Mouse (Mus musculus) inflammation-experienced regulatory T-cells, adult 6 months (primary cell): ENCODE data around the gene Dync1h1. TPM values are rescaled to one million over a fixed set of nuclear protein-coding genes. Genes with fewer than 3 reads are reported as not detected.

Source experiments
- ATAC-seq: one replicate; pipeline ENCODE4 v1.8.0; 2017
- polyA plus RNA-seq, 3 experiments: library from polyadenylated mRNA; unstranded; fragments of 100-300 nt; shearing (Covaris generic); gene quantifications; one replicate each; pipeline ENCODE4 v1.2.1; 2017

Gene Dync1h1
- 10 to 100 TPM; 32.4 to 52.5 (median 48.5) TPM for polyA plus RNA-seq

GRCm38 (mm10) chr12:110601241-110602218, at the start of gene Dync1h1:
Gene Dync1h1 (plus strand): TSS chr12:110601452.
- ATAC-seq: peak; percentile 95

DNA sequence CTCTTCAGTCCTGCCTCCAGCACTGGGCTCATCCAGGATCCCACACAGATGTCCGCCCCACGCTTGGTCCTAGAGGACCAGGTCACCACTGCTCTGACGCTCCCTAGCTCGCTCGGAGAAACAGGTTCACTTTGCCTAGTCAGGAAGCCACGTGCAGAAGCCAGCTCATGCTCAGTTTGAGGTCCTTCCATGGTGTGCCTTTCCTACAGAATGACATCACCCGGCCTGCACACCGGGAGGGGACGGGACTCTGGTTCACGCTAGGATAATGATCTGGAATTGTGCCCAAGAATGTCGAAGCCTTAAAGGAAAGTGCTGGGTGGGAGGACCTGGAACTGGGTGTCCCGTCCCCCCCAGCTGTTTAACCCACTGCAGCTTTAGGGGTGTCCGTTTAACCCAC, 49.1 kb upstream of the Dync1h1 start:
- ATAC-seq: no peak

GRCm38 (mm10) chr12:110553362-110553761, 47.9 kb upstream of the Dync1h1 start:
- ATAC-seq: no peak

DNA sequence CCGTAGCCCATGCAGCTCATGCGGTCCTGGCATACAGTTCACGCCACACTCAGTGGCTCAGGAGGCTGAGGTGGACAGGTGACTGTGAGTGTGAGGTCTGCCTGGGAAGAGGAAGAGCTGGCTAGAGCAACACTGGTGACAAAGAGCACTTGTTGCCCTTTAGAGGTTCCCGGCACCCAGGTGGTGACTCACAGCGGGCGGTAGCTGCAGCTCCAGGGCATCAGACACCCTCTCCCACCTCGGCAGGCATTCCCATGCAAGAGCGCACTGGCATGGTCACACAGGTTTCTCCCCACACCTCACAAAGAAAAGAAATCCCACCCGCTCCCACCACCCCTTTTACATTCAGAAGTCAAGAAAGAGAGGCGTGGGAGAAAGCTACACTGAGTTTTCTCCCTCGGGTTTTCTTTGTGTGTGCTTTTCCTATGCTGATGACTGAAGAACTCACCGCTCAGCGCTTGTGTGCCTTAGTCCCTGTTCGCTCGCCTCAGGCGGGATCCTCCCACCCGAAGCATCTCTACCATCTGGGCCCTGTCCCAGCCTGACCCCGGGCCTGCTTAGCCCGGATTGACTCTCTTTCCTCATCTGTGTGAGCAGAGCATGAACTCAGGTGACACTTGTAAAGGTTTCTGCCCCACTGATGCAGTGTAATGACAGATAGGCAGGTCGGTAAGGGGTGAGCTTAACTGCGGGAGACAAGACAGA, 45.6 kb upstream of the Dync1h1 start:
- no peak for ATAC-seq

DNA sequence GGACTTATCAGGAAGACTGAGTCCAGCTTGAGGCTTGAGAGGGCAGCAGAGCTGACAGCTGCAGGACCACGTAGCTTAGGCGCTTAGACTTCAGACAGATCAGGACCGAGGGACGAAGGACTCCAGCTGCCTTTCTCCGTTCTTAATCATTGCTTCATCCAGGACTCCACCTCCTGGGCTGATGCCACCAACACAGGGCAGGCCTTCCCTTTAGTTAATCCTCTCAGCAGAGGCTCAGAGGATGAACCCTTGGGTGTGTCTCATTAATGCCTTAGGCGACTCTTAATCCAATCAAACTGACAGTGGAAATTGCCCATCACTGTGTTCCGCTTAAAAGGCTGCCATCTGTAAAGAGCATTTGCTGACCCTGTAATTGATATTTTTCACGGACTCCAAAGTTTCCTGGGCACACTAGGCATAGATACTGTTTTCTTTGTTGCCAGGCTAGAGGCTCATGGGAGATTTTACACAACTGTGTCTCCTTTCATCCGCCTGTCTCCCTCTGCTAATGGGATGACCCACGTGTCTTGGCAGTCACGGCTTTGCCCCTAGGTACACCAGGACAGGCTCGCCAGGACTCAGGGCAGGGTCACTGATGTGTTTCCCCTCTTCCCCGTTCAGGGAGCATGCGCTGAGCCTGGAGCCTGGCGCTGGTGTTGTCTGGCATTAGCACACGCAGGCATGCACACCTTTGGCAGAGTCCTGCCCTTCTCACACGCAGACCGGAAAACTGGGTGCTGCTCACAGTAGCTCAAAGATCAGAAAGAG, 44.2 kb upstream of the Dync1h1 start:
- no peak for ATAC-seq

DNA sequence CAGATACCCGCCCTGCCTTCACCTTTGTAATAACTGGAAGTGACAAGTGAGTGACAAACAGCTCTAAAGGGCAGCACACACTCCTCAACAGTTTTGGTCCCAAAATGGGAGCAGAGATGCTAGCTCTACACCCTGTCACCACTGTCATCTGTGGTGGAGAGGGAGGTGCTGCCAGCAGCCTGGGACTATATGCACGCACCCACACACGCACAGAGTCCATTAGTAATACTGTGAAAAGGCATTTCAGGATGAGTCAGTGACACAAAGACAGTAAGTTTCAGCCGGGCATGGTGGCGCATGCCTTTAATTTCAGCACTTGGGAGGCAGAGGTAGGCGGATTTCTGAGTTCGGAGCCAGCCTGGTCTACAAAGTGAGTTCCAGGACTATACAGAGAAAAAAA, 43.1 kb upstream of the Dync1h1 start:
- no peak for ATAC-seq

DNA sequence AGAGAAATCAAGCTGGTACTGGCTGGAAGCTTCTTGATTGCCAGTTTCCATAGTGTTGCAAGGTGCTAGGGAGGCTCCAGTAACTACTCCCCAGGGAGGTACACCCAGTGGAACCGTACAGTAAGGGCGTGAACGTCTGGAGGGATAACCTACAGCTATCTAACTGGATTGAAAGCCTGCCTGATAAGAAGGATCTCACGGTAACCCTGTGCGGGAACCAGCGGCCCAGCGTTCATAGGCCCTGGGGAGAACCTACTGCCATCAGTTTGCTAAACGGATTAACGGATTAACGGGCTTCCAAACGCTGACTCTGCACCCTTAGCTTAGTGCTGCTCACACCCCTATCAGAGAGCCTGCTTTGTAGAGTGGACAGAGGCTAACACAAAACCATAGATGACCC, 37.9 kb upstream of the Dync1h1 start:
- no peak for ATAC-seq

DNA sequence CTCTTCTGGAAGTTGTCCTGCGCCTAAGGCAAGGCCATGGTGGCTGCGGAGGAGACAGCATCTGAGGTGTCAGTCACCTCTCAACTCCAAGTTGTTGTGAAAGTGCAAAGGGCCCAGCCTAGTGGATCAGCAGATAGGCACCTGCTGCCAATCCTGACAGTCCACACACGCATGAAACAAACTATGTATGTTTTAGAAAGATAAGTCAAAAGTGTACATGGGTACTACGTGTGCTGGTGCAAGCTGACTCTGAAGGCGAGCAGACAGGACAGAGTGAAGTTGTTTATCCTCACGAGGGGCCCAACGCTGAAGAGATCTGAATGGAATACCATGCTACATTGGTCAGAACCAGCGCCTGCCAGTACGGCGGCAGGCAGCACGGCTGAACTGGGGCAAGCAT, 36.4 kb upstream of the Dync1h1 start:
- no peak for ATAC-seq

GRCm38 (mm10) chr12:110566366-110566765, 34.9 kb upstream of the Dync1h1 start:
- no peak for ATAC-seq

GRCm38 (mm10) chr12:110571050-110571449, 30.2 kb upstream of the Dync1h1 start:
- no peak for ATAC-seq

DNA sequence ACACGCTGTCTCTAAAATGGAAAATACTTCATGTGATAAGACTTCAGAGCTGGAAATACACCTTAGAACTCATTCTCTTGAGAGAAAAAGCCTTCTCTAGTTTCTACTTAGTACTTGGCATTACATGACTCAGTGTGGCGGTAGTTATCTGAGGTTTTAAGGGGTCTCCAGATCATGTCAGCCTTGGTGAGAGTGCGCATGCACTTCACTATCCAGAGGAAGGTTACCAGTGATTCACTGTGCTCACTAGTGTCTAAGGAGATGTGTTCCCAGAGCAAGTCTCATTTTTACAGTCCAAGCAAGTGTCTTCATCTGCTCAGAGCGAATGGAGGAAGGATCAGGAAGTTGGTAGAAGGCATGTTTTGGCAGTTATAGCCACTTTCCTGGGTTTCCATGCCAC, 28.9 kb upstream of the Dync1h1 start:
- ATAC-seq: no peak

DNA sequence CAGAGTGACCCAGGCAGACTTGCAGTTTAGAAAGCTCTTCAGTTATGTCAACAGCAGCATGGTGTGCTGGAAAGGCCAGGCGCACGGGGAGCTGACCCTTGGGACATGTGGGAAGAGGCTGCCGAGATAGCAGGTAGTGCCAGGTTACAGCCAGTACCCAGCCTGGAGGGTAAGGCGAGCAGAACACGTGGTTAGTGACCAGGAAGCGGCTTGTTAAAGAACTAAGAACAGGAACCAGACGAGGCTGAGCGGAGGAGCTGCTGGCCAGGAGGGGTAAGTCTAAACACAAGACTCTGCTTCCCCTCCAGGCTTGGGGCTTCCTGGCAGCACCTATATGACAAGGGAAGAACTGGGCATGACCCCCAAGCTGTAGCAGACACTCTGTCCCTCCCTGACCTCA, 27.6 kb upstream of the Dync1h1 start:
- no peak for ATAC-seq

DNA sequence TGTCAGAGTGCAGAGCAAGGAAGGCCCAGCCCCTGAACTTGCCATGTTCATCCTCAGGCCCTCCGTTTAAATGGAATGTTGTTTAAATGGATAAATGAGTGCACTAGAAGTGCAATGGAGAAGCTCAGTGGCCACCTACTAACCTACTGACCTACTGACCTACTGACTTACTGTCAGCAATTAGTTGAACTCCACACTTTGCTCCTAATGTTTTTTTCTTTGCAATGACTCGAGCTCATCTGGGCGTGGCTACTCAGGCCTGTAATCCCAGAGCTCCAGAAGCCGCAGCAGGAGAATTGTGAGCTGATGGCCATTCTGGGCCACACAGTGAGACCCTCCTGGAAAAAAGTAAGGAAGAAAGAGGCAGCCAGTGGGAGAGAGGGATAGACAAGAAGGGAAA, 25.3 kb upstream of the Dync1h1 start:
- no peak for ATAC-seq

GRCm38 (mm10) chr12:110578333-110578732, 22.9 kb upstream of the Dync1h1 start:
- no peak for ATAC-seq

- no peak for ATAC-seq
Measured at GRCm38 (mm10) chr12:110588622-110589021, 12.6 kb upstream of the Dync1h1 start.

GRCm38 (mm10) chr12:110590804-110591259, 10.4 kb upstream of the Dync1h1 start:
- ATAC-seq: no peak

GRCm38 (mm10) chr12:110591260-110591883, 9.9 kb upstream of the Dync1h1 start:
- ATAC-seq: peak; percentile 96

DNA sequence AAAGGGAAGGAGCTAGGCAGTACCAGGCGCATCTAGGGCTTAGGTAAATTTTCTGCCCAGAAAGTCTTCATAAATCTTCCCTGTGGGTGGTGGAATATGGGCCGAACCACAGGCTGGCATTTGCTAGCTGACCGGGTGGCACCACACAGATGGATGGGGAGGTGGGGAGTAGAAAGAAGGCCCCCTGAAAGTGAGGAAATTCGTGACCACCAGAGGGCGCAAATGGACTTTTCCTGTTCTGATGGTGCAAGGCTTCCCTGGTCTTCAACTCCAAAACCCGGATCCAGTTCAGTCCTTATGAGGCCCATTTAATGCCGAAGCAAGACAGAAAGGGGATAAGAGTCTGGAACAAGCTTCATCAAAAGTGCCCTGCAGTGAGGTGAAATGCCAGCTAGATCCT, 2.7 kb upstream of the Dync1h1 start:
- no peak for ATAC-seq

DNA sequence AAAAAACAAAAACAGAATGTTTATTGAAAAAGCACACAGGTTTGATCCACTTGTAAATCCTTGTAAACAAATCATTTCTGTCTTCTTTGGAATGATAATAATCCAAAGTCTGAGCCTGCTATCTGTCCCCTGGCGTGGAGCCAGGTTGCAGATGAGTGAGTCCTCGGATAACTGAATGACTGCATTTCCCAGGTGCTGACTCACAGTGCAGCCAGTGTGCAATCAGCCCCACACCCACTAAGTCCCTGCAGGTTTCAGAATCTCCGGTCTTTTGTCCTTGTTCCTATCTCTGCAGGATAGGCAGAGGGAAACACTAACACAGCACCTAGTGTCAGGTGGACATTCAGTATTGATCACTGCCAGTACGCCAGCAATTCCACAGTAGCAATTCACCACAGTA, 1.5 kb upstream of the Dync1h1 start:
- no peak for ATAC-seq

DNA sequence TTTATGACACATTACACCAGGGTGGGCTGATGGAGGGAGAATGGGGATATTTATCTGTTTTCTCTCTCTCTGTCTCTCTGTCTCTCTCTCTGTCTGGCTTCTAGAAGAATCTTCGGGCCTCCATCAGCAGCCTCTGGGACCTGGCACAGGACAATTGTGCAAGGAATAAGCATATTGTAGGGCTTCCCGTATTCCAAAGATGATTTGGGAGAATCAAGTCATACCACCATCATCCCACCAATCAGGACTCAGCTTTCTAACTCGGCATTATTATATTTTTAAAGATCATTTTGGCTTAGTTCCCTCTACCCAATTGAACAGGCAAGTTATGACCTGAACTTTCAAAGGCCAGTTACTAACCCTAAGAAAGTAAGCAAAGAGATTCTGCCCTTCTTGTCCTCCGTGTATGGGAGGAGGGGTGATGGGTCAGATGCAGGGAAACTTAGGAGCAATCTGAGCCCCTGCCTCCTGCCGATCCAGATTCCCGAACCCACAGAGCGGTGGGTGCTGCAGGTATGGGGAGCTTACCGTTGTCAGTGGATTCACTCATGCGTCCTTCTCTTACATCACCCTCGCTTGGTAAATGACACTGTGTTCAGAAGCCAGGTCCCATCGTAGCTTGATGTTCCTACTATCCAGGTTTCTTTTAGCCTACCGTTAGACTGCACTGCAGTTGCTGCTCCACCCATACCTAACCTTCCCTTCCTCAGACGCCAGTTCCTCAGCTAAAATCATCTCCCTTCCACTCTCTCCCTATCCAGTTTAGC, 844 bp upstream of the Dync1h1 start:
- no peak for ATAC-seq

GRCm38 (mm10) chr12:110606161-110606560, 4.9 kb downstream of the Dync1h1 start:
- ATAC-seq: no peak

DNA sequence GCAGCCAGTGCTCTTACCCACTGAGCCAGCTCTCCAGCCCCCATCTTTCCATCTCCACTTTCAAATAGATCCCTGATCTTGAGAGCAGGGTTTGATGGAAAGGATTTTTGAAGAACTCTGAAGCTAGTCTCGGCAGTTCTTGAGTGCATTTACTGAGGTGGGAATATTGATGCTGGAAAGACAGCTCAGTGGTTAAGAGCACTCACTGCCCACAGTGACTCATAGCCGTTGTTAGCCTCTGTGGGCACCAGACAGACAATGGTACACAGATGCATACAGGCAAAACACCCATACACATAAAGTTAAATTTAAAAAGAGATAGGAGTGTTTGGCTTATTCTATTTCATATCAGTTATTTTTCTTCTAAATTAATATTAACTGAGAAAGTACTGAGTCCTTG, 5.4 kb downstream of the Dync1h1 start:
- no peak for ATAC-seq
